Mouse (Mus musculus): ENCODE results near the gene C1s1. TPM values are rescaled to one million over a fixed set of nuclear protein-coding genes. Genes with fewer than 3 reads are reported as not detected.
"Not testable (repeated sequence)": the region's sequence is repeated elsewhere in the genome, so short reads cannot be mapped to it uniquely, and the experiment has no call there.

C1s1 gene
- polyA plus RNA-seq, 1 experiment from 2014 or later, result 0.26 TPM

GRCm38 (mm10) chr6:124561611-124562010 lies 19.5 kb upstream of the C1s1 start:
- WGBS (ENCODE audit: insufficient replicate concordance), result 85% methylated on average over 2 of the region's 2 CpGs
- not testable (repeated sequence) for H3K9ac ChIP-seq (ENCODE audit: low read depth, low read length); H3K36me3 ChIP-seq (ENCODE audit: control insufficient read depth, insufficient read depth, low read length); H3K9me3 ChIP-seq (replicated peaks; ENCODE audit: control insufficient read depth, low read length); H3K4me3 ChIP-seq (ENCODE audit: low read depth, low read length); ATAC-seq (replicated peaks; ENCODE audit: insufficient number of reproducible peaks, low FRiP score, low TSS enrichment); H3K27me3 ChIP-seq (ENCODE audit: control insufficient read depth, insufficient read depth, low read length); H3K4me1 ChIP-seq (ENCODE audit: control insufficient read depth, insufficient read depth, low read length); H3K4me2 ChIP-seq; H3K27ac ChIP-seq (ENCODE audit: low read depth, low read length)

- not testable (repeated sequence) for H3K9ac ChIP-seq (ENCODE audit: low read depth, low read length); H3K4me3 ChIP-seq (ENCODE audit: low read depth, low read length); H3K4me1 ChIP-seq (ENCODE audit: control insufficient read depth, insufficient read depth, low read length); H3K36me3 ChIP-seq (ENCODE audit: control insufficient read depth, insufficient read depth, low read length); H3K27ac ChIP-seq (ENCODE audit: low read depth, low read length); H3K9me3 ChIP-seq (replicated peaks; ENCODE audit: control insufficient read depth, low read length); ATAC-seq (replicated peaks; ENCODE audit: insufficient number of reproducible peaks, low FRiP score, low TSS enrichment); H3K27me3 ChIP-seq (ENCODE audit: control insufficient read depth, insufficient read depth, low read length); H3K4me2 ChIP-seq
- 73% methylated on average over 4 of the region's 4 CpGs for WGBS (ENCODE audit: insufficient replicate concordance)
Observed at GRCm38 (mm10) chr6:124561156-124561555, 19.0 kb upstream of the C1s1 start.

GRCm38 (mm10) chr6:124555956-124556355 lies 13.8 kb upstream of the C1s1 start:
- WGBS (ENCODE audit: insufficient replicate concordance), result 57% methylated on average over 2 of the region's 2 CpGs
- H3K4me2 ChIP-seq; H3K4me3 ChIP-seq (ENCODE audit: low read depth, low read length); H3K27ac ChIP-seq (ENCODE audit: low read depth, low read length); H3K36me3 ChIP-seq (ENCODE audit: control insufficient read depth, insufficient read depth, low read length); H3K4me1 ChIP-seq (ENCODE audit: control insufficient read depth, insufficient read depth, low read length); ATAC-seq (replicated peaks; ENCODE audit: insufficient number of reproducible peaks, low FRiP score, low TSS enrichment); H3K9ac ChIP-seq (ENCODE audit: low read depth, low read length); H3K27me3 ChIP-seq (ENCODE audit: control insufficient read depth, insufficient read depth, low read length); H3K9me3 ChIP-seq (replicated peaks; ENCODE audit: control insufficient read depth, low read length): not testable (repeated sequence)

DNA sequence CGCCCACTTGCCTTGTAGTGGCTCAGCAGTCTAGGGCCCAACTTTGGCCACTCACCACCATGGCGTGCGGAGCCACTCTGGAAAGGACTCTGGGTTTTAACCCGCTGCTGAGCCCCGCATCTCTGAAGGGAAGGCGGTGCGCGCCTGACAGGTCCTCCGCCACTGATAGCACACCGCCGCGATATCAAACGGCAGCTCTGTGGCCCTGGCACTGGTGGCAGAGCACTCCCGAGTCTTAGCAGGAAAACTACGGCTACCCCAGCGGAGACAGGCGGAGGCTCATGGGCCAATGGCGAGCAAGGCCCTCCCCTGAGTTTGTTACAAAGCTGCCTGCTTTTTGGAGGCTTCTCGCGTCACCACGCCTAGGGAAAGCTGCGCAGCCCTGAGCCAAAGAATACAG lies 10.6 kb upstream of the C1s1 start:
- 54% methylated on average over 22 of the region's 22 CpGs for WGBS (ENCODE audit: insufficient replicate concordance)
- H3K27ac ChIP-seq (ENCODE audit: low read depth, low read length), result no peak overlapping the region

GRCm38 (mm10) chr6:124549023-124549550 lies 6.9 kb upstream of the C1s1 start:
- no peak overlapping the region for H3K4me3 ChIP-seq (ENCODE audit: low read depth, low read length)
- H3K4me1 ChIP-seq (ENCODE audit: control insufficient read depth, insufficient read depth, low read length), result no peaks in the 10 kb centered on the region
- H3K27me3 ChIP-seq (ENCODE audit: control insufficient read depth, insufficient read depth, low read length), result no peaks in the 10 kb centered on the region
- no peak for ATAC-seq (replicated peaks; ENCODE audit: insufficient number of reproducible peaks, low FRiP score, low TSS enrichment)
- H3K27ac ChIP-seq (ENCODE audit: low read depth, low read length), result no peak overlapping the region
- WGBS (ENCODE audit: insufficient replicate concordance), result 79% methylated on average over 3 of the region's 3 CpGs
- peaks cover 3% of the 10 kb centered on the region for H3K9me3 ChIP-seq (replicated peaks; ENCODE audit: control insufficient read depth, low read length)
- H3K36me3 ChIP-seq (ENCODE audit: control insufficient read depth, insufficient read depth, low read length), result no peaks in the 10 kb centered on the region
- H3K9ac ChIP-seq (ENCODE audit: low read depth, low read length), result no peak overlapping the region
- H3K4me2 ChIP-seq, result no peak overlapping the region

More for the DNA sequence above, 10.6 kb upstream of the C1s1 start:
- H3K27me3 ChIP-seq (ENCODE audit: control insufficient read depth, insufficient read depth, low read length), result no peaks in the 10 kb centered on the region
- H3K36me3 ChIP-seq (ENCODE audit: control insufficient read depth, insufficient read depth, low read length), result no peaks in the 10 kb centered on the region
- no peak overlapping the region for H3K9ac ChIP-seq (ENCODE audit: low read depth, low read length)
- H3K4me3 ChIP-seq (ENCODE audit: low read depth, low read length), result no peak overlapping the region
- H3K4me2 ChIP-seq, result no peak overlapping the region
- no peak for ATAC-seq (replicated peaks; ENCODE audit: insufficient number of reproducible peaks, low FRiP score, low TSS enrichment)
- H3K4me1 ChIP-seq (ENCODE audit: control insufficient read depth, insufficient read depth, low read length), result no peaks in the 10 kb centered on the region
- peaks cover 3% of the 10 kb centered on the region for H3K9me3 ChIP-seq (replicated peaks; ENCODE audit: control insufficient read depth, low read length)

DNA sequence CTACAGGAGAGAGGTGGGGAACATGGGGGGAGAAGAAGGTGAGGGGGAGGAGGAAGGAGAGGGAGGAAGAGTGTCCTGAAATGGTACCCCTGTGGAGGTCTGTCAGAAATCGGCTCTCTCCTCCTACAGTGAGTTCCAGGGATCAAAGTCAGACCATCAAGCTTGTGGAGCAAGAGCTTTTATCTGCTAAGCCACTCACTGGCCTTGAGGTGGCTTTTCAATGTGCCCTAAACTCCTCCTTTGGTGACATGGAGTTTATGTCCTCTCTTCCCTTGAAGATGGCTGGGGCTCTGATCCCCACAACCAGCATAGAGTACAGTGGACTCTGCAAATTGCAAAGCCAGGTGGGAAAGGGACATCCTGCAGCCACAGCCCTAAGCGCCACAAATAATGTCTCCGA lies 5.8 kb upstream of the C1s1 start:
- H3K4me1 ChIP-seq (ENCODE audit: control insufficient read depth, insufficient read depth, low read length); H3K9ac ChIP-seq (ENCODE audit: low read depth, low read length); H3K27ac ChIP-seq (ENCODE audit: low read depth, low read length); H3K4me2 ChIP-seq; H3K4me3 ChIP-seq (ENCODE audit: low read depth, low read length); H3K36me3 ChIP-seq (ENCODE audit: control insufficient read depth, insufficient read depth, low read length); ATAC-seq (replicated peaks; ENCODE audit: insufficient number of reproducible peaks, low FRiP score, low TSS enrichment); H3K27me3 ChIP-seq (ENCODE audit: control insufficient read depth, insufficient read depth, low read length); H3K9me3 ChIP-seq (replicated peaks; ENCODE audit: control insufficient read depth, low read length): not testable (repeated sequence)
- 82% methylated on average over 3 of the region's 3 CpGs for WGBS (ENCODE audit: insufficient replicate concordance)

DNA sequence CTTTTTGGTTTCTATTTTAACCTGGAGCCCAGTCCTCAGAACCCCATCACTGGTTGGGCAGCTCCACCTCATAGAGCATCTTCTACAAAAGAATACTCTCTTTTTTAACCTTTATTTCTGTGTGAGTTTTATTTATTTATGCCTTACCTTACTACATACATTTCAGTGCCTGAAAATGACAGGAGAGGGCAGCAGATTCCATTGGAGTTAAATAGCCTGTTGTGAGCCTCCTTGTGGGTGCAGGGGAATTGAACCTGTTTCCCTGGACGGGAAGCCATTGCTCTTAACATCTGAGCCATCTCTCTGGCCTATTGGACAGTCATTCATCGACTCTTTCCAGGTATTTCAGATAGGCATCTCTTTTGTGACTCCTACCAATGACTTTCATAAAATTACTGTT lies 3.3 kb upstream of the C1s1 start:
- no peaks in the 10 kb centered on the region for H3K27me3 ChIP-seq (ENCODE audit: control insufficient read depth, insufficient read depth, low read length)
- H3K4me2 ChIP-seq, result no peak overlapping the region
- no peak for ATAC-seq (replicated peaks; ENCODE audit: insufficient number of reproducible peaks, low FRiP score, low TSS enrichment)
- H3K27ac ChIP-seq (ENCODE audit: low read depth, low read length), result no peak overlapping the region
- no peaks in the 10 kb centered on the region for H3K9me3 ChIP-seq (replicated peaks; ENCODE audit: control insufficient read depth, low read length)
- no peaks in the 10 kb centered on the region for H3K36me3 ChIP-seq (ENCODE audit: control insufficient read depth, insufficient read depth, low read length)
- no peak overlapping the region for H3K4me3 ChIP-seq (ENCODE audit: low read depth, low read length)
- H3K9ac ChIP-seq (ENCODE audit: low read depth, low read length), result no peak overlapping the region
- no peaks in the 10 kb centered on the region for H3K4me1 ChIP-seq (ENCODE audit: control insufficient read depth, insufficient read depth, low read length)
- WGBS (ENCODE audit: insufficient replicate concordance), result 60% methylated on average over 2 of the region's 2 CpGs

DNA sequence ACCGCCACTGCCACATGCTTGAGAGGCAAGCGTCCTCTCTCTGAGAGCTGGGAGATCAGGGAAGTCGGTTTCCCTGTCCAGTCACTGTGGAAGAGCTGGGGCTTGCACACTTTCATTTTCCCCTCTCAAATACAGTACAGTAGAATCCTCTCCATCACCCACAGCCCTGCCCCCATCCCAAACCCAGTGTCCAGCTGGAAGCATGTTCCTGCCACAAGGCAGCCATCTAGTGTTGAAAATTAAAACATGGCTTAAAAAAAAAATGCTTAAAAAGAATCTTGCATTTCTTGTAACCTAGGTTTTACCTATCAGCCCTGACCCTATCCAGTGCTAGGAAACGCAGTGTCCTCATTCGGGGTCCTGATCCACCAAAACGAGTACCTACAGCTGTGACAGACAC lies 2.3 kb upstream of the C1s1 start:
- no peaks in the 10 kb centered on the region for H3K27me3 ChIP-seq (ENCODE audit: control insufficient read depth, insufficient read depth, low read length)
- H3K4me3 ChIP-seq (ENCODE audit: low read depth, low read length), result no peak overlapping the region
- no peaks in the 10 kb centered on the region for H3K36me3 ChIP-seq (ENCODE audit: control insufficient read depth, insufficient read depth, low read length)
- H3K4me2 ChIP-seq, result no peak overlapping the region
- no peak overlapping the region for H3K27ac ChIP-seq (ENCODE audit: low read depth, low read length)
- no peak overlapping the region for H3K9ac ChIP-seq (ENCODE audit: low read depth, low read length)
- WGBS (ENCODE audit: insufficient replicate concordance), result 75% methylated on average over 5 of the region's 6 CpGs
- ATAC-seq (replicated peaks; ENCODE audit: insufficient number of reproducible peaks, low FRiP score, low TSS enrichment), result no peak
- no peaks in the 10 kb centered on the region for H3K4me1 ChIP-seq (ENCODE audit: control insufficient read depth, insufficient read depth, low read length)
- no peaks in the 10 kb centered on the region for H3K9me3 ChIP-seq (replicated peaks; ENCODE audit: control insufficient read depth, low read length)

DNA sequence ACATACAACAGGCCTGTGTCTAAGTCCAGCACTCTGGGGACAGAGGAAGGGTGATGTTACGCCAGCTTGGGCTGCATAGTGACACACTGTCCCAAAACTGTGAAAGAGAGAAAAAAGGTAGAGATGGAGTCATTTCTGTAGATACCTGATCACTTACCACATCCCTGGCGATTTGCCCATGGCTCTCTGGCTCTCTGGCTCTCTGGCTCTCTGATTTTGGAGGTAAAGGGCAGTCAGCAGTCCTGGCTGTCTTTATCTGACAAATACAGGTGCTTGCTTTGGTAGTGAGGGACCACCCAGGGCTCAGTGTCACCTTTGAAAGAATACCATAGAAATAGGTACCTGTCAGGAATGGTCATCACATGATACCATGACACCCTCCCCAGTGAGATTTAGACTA lies 983 bp downstream of the C1s1 start:
- H3K9me3 ChIP-seq (replicated peaks; ENCODE audit: control insufficient read depth, low read length); H3K4me2 ChIP-seq; H3K4me1 ChIP-seq (ENCODE audit: control insufficient read depth, insufficient read depth, low read length); H3K27ac ChIP-seq (ENCODE audit: low read depth, low read length); H3K9ac ChIP-seq (ENCODE audit: low read depth, low read length); H3K27me3 ChIP-seq (ENCODE audit: control insufficient read depth, insufficient read depth, low read length); H3K36me3 ChIP-seq (ENCODE audit: control insufficient read depth, insufficient read depth, low read length); H3K4me3 ChIP-seq (ENCODE audit: low read depth, low read length); ATAC-seq (replicated peaks; ENCODE audit: insufficient number of reproducible peaks, low FRiP score, low TSS enrichment): not testable (repeated sequence)
- 72% methylated on average over 2 of the region's 2 CpGs for WGBS (ENCODE audit: insufficient replicate concordance)
